15 mouse cellular contexts compared by ENCODE assay signal in the genomic region with DNA sequence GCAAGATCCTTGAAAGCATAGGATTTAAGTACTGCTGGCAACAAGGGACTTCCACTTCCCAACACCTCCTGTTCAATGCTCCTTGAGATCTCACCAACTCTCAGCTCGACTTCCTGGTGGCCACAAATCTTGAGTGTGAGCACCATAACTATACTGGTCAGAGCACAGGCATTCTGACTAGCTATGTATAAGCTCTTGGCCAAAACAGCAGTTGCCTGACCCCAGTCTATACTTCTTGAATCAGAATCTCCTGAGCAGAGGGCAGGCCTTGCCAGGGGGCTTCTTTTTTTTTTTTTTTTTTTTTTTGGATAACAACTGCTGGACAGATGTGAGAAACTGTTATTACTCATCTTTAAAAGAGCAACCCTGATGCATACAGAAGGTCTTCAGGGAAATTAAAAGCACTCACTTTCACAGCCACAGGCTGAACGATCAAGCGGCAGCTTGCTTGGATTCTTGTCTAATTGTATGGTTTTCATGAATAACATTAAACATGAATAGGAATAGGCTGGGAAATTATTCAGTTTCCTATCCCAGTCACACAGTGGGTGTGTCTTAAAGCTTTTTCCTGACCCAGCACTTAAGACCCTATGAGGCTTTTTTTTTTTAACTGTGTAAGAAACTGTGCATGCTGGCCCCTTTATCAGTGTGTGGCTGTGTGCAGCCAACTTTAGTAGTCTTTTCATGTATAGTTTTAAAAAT.
A peak's percentile ranks its signal among the peaks of the same experiment; 100 is the strongest.
DNase-seq lines count a peak whose midpoint lies in the region; ATAC-seq and TF ChIP-seq lines count a peak whose summit lies in the region.
"Had no signal": no experiment of that assay in that cellular context is flagged by ENCODE, and none has a peak within 500 bp of the region (broad histone marks: within the 10 kb centered on the region; RNA-seq: fewer than 3 reads in every experiment).

No protein-coding gene starts in this region.

- no peak overlapping the region for H3K27ac ChIP-seq in limb, embryonic 12.5 days
- no peak overlapping the region for H3K27ac ChIP-seq in limb, embryonic 10.5 days
- H3K27ac ChIP-seq in embryonic facial prominence, embryonic 14.5 days (replicated peaks; ENCODE audit: low read depth, low read length): no peak overlapping the region
- peak overlapping the region; percentile 12 for H3K27ac ChIP-seq in forebrain, embryonic 16.5 days (ENCODE audit: low read length)
- H3K27ac ChIP-seq in midbrain, embryonic 14.5 days (replicated peaks; ENCODE audit: low read depth, low read length): peak overlapping the region; percentile 60
- H3K27ac ChIP-seq in cerebellum, adult 2 months (ENCODE audit: insufficient read depth, low read length): no peak overlapping the region
- H3K27ac ChIP-seq: heart, adult 2 months; limb, embryonic 15.5 days had no signal

- WGBS in limb, embryonic 12.5 days: 55% methylated on average over 3 of the region's 3 CpGs
- WGBS in limb, embryonic 10.5 days: 66% methylated on average over 3 of the region's 3 CpGs
- 30% methylated on average over 3 of the region's 3 CpGs for WGBS in embryonic facial prominence, embryonic 14.5 days
- 20% methylated on average over 3 of the region's 3 CpGs for WGBS in forebrain, embryonic 16.5 days
- 26% methylated on average over 3 of the region's 3 CpGs for WGBS in midbrain, embryonic 14.5 days
- 69% methylated on average over 3 of the region's 3 CpGs for WGBS in cerebellum, adult 2 months

- H3K4me3 ChIP-seq in limb, embryonic 12.5 days (replicated peaks): no peak overlapping the region
- H3K4me3 ChIP-seq in limb, embryonic 10.5 days: no peak overlapping the region
- no peak overlapping the region for H3K4me3 ChIP-seq in embryonic facial prominence, embryonic 14.5 days (ENCODE audit: low read depth, low read length)
- no peak overlapping the region for H3K4me3 ChIP-seq in forebrain, embryonic 16.5 days (replicated peaks; ENCODE audit: low read length)
- H3K4me3 ChIP-seq in midbrain, embryonic 14.5 days (replicated peaks; ENCODE audit: low read depth, low read length): no peak overlapping the region
- H3K4me3 ChIP-seq in cerebellum, adult 2 months (replicated peaks; ENCODE audit: insufficient read depth, low read depth, low read length): no peak overlapping the region
- H3K4me3 ChIP-seq: heart, adult 2 months; limb, embryonic 15.5 days had no signal

- peak; percentile 31; the same call in 1 of the 2 replicates for ATAC-seq in limb, embryonic 12.5 days (ENCODE audit: insufficient number of reproducible peaks, insufficient read depth, low FRiP score, low TSS enrichment, low read depth)
- no peak for ATAC-seq in embryonic facial prominence, embryonic 14.5 days (ENCODE audit: low read depth)
- peak; percentile 95 for ATAC-seq in forebrain, embryonic 16.5 days
- ATAC-seq in midbrain, embryonic 14.5 days (ENCODE audit: low FRiP score, low TSS enrichment): peak; percentile 81

- no peak for DNase-seq in limb, embryonic 10.5 days (ENCODE audit: low spot score)
- peak; percentile 61 for DNase-seq in embryonic facial prominence, embryonic 14.5 days (ENCODE audit: low spot score)
- DNase-seq in midbrain, embryonic 14.5 days: peak; percentile 70
- no peak for DNase-seq in cerebellum, adult 2 months
- DNase-seq in thymus, adult 18-20 months: no peak
- no peak for DNase-seq in B cell, adult 2 months
- DNase-seq: cerebellum, postnatal 10 days; heart, adult 2 months; kidney, adult 18-20 months; kidney, postnatal 25 days; lung, adult 18-20 months; thymus, postnatal 4 days had no signal

- TF ChIP-seq CTCF in cerebellum, adult 2 months (IDR thresholded peaks at IDR 0.05; ENCODE audit: borderline replicate concordance, insufficient read depth, low read depth, low read length): no peak

- peaks cover 3% of the 10 kb centered on the region; the same call in 1 of the 2 replicates for H3K4me1 ChIP-seq in limb, embryonic 12.5 days (replicated peaks)
- H3K4me1 ChIP-seq in limb, embryonic 10.5 days: peaks cover 21% of the 10 kb centered on the region
- H3K4me1 ChIP-seq in embryonic facial prominence, embryonic 14.5 days (ENCODE audit: control insufficient read depth, insufficient read depth, low read length): peaks cover 10% of the 10 kb centered on the region; the same call in 1 of the 2 replicates
- H3K4me1 ChIP-seq in forebrain, embryonic 16.5 days (replicated peaks; ENCODE audit: control insufficient read depth, insufficient read depth, low read length): peaks cover 12% of the 10 kb centered on the region
- peaks cover 21% of the 10 kb centered on the region for H3K4me1 ChIP-seq in midbrain, embryonic 14.5 days (ENCODE audit: control insufficient read depth, insufficient read depth, low read length)
- no peaks in the 10 kb centered on the region for H3K4me1 ChIP-seq in cerebellum, adult 2 months (ENCODE audit: control insufficient read depth, insufficient read depth, low read length)
- H3K4me1 ChIP-seq: limb, embryonic 15.5 days had no signal

- H3K4me2 ChIP-seq in limb, embryonic 12.5 days: no peak overlapping the region
- no peak overlapping the region for H3K4me2 ChIP-seq in embryonic facial prominence, embryonic 14.5 days (ENCODE audit: low read depth, low read length)
- H3K4me2 ChIP-seq in forebrain, embryonic 16.5 days (ENCODE audit: low read length): no peak overlapping the region
- no peak overlapping the region for H3K4me2 ChIP-seq in midbrain, embryonic 14.5 days (ENCODE audit: low read length)
- H3K4me2 ChIP-seq: limb, embryonic 15.5 days had no signal

- H3K27me3 ChIP-seq in limb, embryonic 12.5 days: 0 out of 2 replicates have a peak, but pooled peaks cover 5% of the 10 kb centered on the region
- no peaks in the 10 kb centered on the region; the same call in 1 of the 2 replicates for H3K27me3 ChIP-seq in limb, embryonic 10.5 days (ENCODE audit: low read depth, poor library complexity, severe bottlenecking)
- no peaks in the 10 kb centered on the region for H3K27me3 ChIP-seq in embryonic facial prominence, embryonic 14.5 days (replicated peaks; ENCODE audit: control insufficient read depth, insufficient read depth, low read length)
- no peaks in the 10 kb centered on the region for H3K27me3 ChIP-seq in forebrain, embryonic 16.5 days (replicated peaks; ENCODE audit: control insufficient read depth, insufficient read depth, low read length)
- H3K27me3 ChIP-seq in midbrain, embryonic 14.5 days (ENCODE audit: control insufficient read depth, insufficient read depth, low read length): no peaks in the 10 kb centered on the region
- no peaks in the 10 kb centered on the region for H3K27me3 ChIP-seq in cerebellum, adult 2 months (ENCODE audit: control insufficient read depth, insufficient read depth, low read length)
- H3K27me3 ChIP-seq: limb, embryonic 15.5 days had no signal

- H3K9me3 ChIP-seq in limb, embryonic 12.5 days: no peaks in the 10 kb centered on the region
- H3K9me3 ChIP-seq in limb, embryonic 10.5 days (replicated peaks): no peaks in the 10 kb centered on the region
- no peaks in the 10 kb centered on the region for H3K9me3 ChIP-seq in embryonic facial prominence, embryonic 14.5 days (ENCODE audit: control insufficient read depth, low read length)
- no peaks in the 10 kb centered on the region for H3K9me3 ChIP-seq in forebrain, embryonic 16.5 days (ENCODE audit: control insufficient read depth, low read length)
- H3K9me3 ChIP-seq in midbrain, embryonic 14.5 days (ENCODE audit: control insufficient read depth, low read length): no peaks in the 10 kb centered on the region
- H3K9me3 ChIP-seq: limb, embryonic 15.5 days had no signal

- TF ChIP-seq POLR2A in cerebellum, adult 2 months (IDR thresholded peaks at IDR 0.05; ENCODE audit: borderline replicate concordance, insufficient read depth, low read length): no peak

- no peaks in the 10 kb centered on the region for H3K36me3 ChIP-seq in limb, embryonic 12.5 days
- no peaks in the 10 kb centered on the region for H3K36me3 ChIP-seq in limb, embryonic 10.5 days
- no peaks in the 10 kb centered on the region for H3K36me3 ChIP-seq in embryonic facial prominence, embryonic 14.5 days (ENCODE audit: control insufficient read depth, insufficient read depth, low read length)
- H3K36me3 ChIP-seq in forebrain, embryonic 16.5 days (ENCODE audit: control insufficient read depth, insufficient read depth): no peaks in the 10 kb centered on the region
- H3K36me3 ChIP-seq in midbrain, embryonic 14.5 days (ENCODE audit: control insufficient read depth, insufficient read depth, low read length): no peaks in the 10 kb centered on the region
- H3K36me3 ChIP-seq: limb, embryonic 15.5 days had no signal

- H3K9ac ChIP-seq in limb, embryonic 12.5 days (replicated peaks): no peak overlapping the region
- H3K9ac ChIP-seq in embryonic facial prominence, embryonic 14.5 days (ENCODE audit: low read depth, low read length): no peak overlapping the region
- no peak overlapping the region for H3K9ac ChIP-seq in forebrain, embryonic 16.5 days (replicated peaks; ENCODE audit: low read depth, low read length)
- no peak overlapping the region for H3K9ac ChIP-seq in midbrain, embryonic 14.5 days (replicated peaks; ENCODE audit: low read length)
- H3K9ac ChIP-seq: limb, embryonic 15.5 days had no signal

Comparison
In these comparisons a context has a peak if more than half of its experiments do, and no peak if none do; other contexts are left out.
1. H3K27ac ChIP-seq: peak in forebrain, embryonic 16.5 days (single experiment) and midbrain, embryonic 14.5 days (single experiment); none in limb, embryonic 12.5 days (single experiment), limb, embryonic 10.5 days (single experiment), embryonic facial prominence, embryonic 14.5 days (single experiment) and cerebellum, adult 2 months (single experiment).
2. DNase-seq: peak in embryonic facial prominence, embryonic 14.5 days (single experiment) and midbrain, embryonic 14.5 days (single experiment); none in limb, embryonic 10.5 days (single experiment), cerebellum, adult 2 months (0 of 2), thymus, adult 18-20 months (0 of 2) and B cell, adult 2 months (0 of 2).